Mouse (Mus musculus) mouse trophoblast stem cell (cell line): ENCODE results near the gene Tec.

Source experiments
- in situ Hi-C, 2 experiments: fragments of 300-500 bp; cut with MseI, MboI; formaldehyde crosslinking; loops; 2 replicates in 1 of 2; 3 replicates in 1 of 2; pipeline ENCODE4 v1.15.1; 2025

The Tec gene

DNA sequence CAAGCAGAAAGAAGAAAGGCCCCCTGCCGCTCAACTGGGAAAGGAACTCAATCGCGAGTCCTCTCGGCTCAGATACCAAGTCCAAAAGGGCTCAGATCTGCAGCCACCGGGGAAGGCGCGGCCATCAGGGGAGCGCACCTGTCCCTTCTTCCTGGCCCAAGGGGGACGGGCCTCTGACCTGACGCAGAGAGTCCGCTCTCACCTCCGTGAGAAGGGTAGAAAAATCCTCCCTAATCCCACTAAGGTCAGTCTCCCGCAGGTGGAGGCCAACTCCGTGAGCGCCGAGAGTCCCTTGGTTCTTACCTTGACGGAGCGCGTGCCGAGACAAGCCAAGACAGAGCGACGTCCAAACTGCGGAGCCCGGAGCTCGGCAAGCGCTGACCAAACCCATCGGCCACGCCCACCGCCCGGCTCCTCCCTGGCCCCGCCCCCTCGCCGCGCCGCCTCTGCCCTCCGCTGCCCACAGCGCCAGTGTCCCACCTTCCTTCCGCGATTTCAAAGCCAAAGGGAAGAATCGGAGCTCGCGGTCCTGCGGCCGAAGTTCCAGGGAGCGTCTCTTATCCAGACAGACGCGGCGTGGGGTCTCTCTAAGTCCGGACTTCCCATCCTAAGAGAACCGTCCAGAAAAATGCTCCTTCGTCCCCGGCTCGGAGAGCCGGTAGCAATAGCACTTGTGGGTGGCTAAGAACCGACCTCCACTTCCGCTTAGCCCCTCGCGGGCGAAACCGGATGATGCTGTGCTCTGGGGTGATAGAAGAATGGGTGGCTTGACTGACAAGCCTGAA is at the start of gene Tec:
Gene Tec (minus strand): TSS at position 393 of the 785 bp plus-strand sequence.
- in situ Hi-C loops: no loop called here

DNA sequence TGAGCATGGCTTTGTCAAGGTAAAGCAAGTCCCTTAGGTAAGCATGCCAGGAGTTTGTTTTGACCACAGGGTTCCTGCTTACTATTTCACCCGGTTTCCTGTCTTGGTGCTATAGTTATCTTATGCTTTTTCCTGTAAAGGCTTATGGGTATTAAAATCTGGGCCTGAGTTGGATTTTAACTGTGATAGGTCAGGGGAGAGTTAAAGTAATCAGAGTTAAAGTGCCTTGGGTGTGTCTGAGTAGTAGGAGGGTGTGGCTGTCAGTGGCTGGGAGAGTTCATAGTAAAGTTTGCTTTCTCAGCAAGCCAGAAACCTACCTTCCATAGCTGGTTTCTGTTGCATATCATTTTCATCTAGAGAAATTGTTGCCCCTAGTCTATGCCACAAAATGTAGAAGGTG is 48.6 kb upstream of the Tec start:
- in situ Hi-C loops: no loop called here

- in situ Hi-C loops: no loop called here
Measured at GRCm38 (mm10) chr5:72916048-72916447, 47.8 kb upstream of the Tec start.

GRCm38 (mm10) chr5:72914633-72915561 is 46.6 kb upstream of the Tec start:
- in situ Hi-C loops: no loop called here

GRCm38 (mm10) chr5:72913648-72914557 is 45.6 kb upstream of the Tec start, which contains the start of gene Slain2:
TSS of gene Slain2 (plus strand) at chr5:72914304.
- in situ Hi-C loops: no loop called here

DNA sequence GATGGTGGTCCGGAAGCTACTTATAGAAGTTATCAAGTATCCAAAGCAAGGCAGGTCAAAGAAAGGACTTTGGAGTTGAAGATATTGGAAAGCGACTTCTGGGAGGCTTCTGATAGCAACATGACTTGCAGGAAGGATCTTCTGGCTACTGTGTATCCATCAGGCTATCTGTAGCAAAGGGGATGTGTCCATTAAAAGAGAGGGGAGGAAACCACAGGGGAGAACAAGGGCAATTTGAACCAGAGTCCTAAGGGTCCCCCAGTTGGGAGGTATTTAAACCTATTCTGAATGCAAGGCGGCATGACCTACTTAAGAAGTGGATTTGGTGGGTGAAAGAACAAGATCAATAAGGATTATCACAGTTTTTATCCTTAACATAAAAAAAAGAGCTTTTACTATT is 43.0 kb upstream of the Tec start:
- in situ Hi-C loops: no loop called here

DNA sequence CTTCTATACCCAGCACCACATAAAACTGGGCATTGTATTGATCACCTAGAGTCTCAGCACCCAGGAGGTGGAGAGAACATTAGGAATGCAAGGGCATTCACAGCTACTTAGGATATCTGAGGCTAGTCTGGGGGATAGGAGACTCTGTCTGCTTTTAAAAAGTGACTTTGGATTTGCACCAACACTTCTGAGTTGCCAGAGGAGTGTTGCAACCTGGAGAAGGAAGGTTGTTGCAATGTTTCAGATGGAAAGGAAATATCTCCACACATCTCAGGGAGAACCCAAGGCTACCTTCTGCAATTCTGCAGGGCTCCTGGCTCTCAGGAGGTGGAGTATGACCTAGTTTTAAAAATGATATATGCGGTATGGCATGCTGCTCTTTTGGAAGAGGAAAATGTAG is 42.1 kb upstream of the Tec start:
- in situ Hi-C loops: no loop called here

DNA sequence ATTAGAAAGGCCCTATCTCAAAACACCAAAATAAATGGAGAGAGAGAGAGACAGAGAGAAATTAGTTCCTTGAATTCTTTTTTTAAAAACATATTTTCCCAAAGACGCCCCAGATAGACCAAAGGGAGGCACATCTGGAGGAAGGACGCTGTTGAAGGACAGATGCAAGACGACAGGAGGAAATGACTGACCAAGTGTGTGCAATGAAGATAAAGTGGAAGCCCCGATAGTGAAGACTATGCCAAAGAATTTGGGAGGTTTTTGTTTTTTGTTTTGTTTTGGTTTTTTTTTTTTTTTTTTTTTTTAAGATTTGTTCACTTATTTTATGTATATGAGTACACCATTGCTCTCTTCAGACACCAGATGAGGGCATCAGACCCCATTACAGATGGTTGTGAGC is 41.1 kb upstream of the Tec start:
- in situ Hi-C loops: no loop called here

- in situ Hi-C loops: no loop called here
Measured at GRCm38 (mm10) chr5:72908324-72908936, 40.1 kb upstream of the Tec start.

DNA sequence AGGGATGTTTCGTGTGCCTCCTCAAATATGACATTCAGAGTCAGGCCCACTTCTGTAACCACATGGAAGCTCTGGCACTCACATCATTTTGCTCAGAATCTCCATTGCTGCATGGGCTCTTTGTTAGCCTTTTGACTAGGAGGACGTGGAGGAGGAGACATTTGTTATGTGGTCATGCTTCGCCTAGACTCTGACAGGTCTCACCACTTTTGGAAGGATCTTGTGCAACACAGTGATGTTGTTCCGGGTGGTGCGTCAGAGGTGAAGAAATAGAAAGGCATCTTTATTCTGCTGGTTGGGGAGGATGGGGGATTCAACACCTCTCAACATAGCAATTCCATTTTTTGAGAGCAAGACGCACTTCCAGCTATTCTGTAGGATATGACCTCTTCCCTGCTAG is 39.1 kb upstream of the Tec start:
- in situ Hi-C loops: no loop called here

GRCm38 (mm10) chr5:72904903-72905790 is 36.9 kb upstream of the Tec start:
- in situ Hi-C loops: no loop called here

- in situ Hi-C loops: no loop called here
Measured at GRCm38 (mm10) chr5:72902876-72903516, 34.7 kb upstream of the Tec start.

DNA sequence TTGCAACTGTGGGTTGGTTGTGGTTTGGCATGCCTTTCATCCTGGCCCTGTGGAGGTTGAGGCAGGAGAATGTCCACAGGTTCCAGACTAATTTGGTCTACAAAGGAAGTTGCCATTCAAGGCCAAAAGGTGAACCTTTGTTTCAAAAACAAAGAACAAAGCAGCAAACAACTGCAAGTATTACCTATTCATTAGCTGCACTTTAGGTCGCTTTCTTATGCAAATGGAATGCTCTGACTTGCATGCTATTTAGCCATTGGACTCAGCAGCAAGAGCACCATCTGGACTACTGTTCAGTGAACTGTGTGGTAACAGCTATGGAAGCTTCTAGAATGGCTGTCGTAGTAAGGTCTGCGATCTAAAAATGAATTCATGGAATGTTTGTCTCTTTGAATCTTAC is 34.0 kb upstream of the Tec start:
- in situ Hi-C loops: no loop called here

DNA sequence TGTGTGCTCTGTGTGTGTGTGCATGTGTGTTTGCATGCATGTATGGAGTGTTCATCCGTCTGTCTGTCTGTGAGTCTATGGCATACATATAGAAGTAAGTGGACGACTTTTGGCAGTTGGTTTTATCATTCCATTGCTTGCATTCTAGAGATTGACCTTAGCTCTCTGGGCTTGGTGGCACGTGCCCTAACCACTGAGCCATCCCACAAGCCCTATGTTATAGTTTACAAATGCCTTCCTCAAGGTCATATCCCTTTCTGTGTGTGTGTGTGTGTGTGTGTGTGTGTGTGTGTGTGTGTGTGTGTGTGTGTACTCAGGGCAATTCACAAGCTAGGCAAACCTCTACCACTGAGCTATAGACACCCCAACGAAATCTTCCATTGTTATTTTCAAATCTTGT is 33.6 kb upstream of the Tec start:
- in situ Hi-C loops: no loop called here

GRCm38 (mm10) chr5:72899255-72899654 is 31.0 kb upstream of the Tec start:
- in situ Hi-C loops: no loop called here

GRCm38 (mm10) chr5:72897998-72898397 is 29.7 kb upstream of the Tec start:
- in situ Hi-C loops: no loop called here

GRCm38 (mm10) chr5:72896478-72897279 is 28.4 kb upstream of the Tec start:
- in situ Hi-C loops: no loop called here

DNA sequence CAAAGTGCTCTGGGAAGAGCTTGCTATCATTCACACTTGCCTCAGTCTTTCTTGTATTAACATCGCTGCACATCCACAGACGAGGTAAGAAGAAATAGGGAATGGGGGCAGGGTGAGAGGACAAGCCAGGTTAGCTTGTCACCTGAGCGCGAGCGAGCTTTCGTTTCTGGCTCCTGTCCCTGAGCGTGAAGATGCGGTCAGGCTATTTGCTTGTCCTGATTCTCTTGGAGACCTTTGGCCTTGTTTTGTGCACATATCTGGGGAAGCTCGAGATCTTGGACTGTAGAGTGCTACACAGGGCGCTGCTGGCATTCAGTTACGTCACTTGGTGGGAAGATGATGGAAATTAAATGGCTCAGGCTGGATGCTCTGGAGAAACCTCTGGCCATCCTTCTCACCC is 27.0 kb upstream of the Tec start:
- in situ Hi-C loops: no loop called here

DNA sequence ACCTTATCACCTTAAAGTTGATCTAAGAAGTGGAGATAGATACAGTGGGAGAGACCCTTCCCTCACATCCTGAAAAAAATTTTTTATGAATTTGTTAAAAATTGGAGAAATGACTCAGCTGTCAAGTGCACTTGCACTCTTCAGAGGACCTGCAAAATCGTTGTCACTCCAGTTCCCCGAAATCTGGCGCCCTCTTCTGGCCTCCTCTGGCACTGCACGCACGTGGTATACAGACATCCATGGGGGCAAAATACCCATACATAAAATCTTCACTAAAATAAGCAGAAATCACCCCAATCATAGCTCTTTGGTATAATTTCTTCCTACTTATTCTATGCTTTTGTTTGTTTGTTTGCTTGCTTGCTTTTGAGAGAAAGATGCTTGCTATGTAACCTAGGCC is 25.7 kb upstream of the Tec start:
- in situ Hi-C loops: no loop called here
